Mouse (Mus musculus) urinary bladder, adult 2 months (tissue): Measurements from ENCODE around the gene Scube1. TPM values are rescaled to one million over a fixed set of nuclear protein-coding genes. Genes with fewer than 3 reads are reported as not detected.

Experiments used
- DNase-seq: peaks from one replicate; pipeline ENCODE4 v3.0.0; 2022; ENCODE audit warnings: low spot score
- polyA plus RNA-seq: library from polyadenylated mRNA; depleted of rRNA; stranded (reverse); fragments of >200 nt; gene quantifications from 2 replicates; pipeline ENCODE4 v1.2.3, GENCODE M21; 2012; rRNA removed

The Scube1 gene
- polyA plus RNA-seq, 1 experiment: 9.4 TPM

DNA sequence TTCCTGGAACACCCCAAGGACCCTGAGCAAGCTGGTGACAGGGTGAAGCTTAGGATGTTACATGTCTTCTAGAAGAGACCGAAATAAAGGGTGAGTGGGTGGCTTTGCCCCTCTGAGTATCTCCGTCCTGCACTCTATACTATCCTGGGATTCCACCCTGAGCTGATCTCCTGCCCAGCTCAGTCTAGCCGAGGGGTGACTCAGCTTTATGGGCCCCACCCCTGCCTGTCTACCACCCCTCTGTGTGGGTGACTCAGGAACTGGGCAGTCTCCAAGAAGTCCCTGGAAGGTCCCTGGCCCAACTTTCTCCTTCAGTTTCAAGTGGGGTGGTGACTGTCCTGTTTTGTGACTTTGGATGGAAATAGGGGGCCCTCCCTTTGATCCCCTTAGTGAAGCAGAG is 159.4 kb downstream of the Scube1 start:
- no peak for DNase-seq

GRCm38 (mm10) chr15:83563857-83564651 is 160.8 kb downstream of the Scube1 start:
- DNase-seq: no peak

DNA sequence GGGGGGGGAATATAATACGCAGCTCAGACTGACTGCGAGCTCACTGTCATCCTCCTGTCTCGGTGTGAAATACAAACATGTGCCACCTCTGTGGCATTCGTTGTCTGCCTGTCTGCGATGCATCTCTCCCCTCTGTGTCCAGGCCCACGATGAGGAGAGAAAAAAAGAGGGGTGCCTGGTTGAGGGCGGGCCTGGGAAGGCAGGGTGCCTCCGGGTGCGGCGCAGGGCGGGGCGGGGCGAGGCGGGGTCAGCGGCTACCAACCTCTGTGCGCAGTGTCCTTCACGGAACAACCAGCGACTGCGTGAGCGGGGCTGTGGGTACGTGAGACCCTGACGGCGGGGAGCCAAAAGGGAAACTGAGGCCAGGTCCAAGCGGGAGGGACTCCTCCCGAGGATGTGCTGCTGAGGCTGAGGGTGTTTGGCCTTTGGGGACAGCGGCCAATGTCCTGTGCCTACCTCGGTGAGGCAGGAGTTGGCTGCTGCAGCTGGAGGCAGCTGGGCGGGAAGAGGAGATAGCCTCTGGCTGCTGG is 161.4 kb downstream of the Scube1 start, which contains the start of the genes Tspo and Mcat:
Gene Tspo (plus strand): TSS at position 266 of the 530 bp plus-strand sequence.
Gene Mcat (minus strand): TSS at position 461 of the 530 bp plus-strand sequence.
- DNase-seq: peak; percentile 71

- peak; percentile 46 for DNase-seq
Measured at GRCm38 (mm10) chr15:83562626-83563270, 162.1 kb downstream of the Scube1 start.

DNA sequence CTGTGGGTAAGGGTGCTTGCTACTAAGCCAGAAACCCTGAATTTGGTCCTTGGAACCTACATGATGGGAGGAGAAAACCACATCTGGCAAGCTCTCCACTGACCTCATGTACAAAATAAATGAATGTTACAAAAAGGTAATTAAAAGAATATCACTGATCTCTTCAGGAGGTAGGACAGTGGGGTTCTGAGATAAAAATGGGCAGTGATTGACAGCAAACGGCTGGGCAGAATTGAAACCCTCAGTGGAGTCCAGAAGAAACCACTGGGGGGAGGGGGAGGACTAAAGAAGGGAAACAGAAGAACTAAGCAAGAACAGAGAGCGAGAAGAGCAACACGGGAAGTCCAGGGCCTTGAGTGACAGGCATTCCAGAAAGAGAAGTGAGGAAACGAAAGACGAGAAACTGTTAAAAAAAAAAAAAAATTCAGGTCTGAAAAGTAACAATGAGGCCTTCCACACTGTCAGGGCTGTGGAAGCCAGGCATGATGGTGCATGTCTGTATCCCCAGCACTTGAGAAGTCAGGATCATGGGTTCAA is 163.8 kb downstream of the Scube1 start:
- DNase-seq: no peak

GRCm38 (mm10) chr15:83555161-83555974 is 169.5 kb downstream of the Scube1 start:
- peak; percentile 79 for DNase-seq

Other genes with a start within 250 kb of the Scube1 start
- 15.1 and 23.2 TPM in 2 replicates for gene Ttll1, start 214.1 kb downstream of the Scube1 start, polyA plus RNA-seq
- gene Bik, start 198.2 kb downstream of the Scube1 start, polyA plus RNA-seq: 20.2 and 22.4 TPM in 2 replicates
- 214 and 260 TPM in 2 replicates for gene Tspo, start 161.4 kb downstream of the Scube1 start, polyA plus RNA-seq
- gene Mcat, start 161.2 kb downstream of the Scube1 start, polyA plus RNA-seq: 22.5 and 23.5 TPM in 2 replicates
- gene Ttll12, start 129.9 kb downstream of the Scube1 start, polyA plus RNA-seq: 11.2 and 11.7 TPM in 2 replicates
- gene Mpped1, start 54.4 kb upstream of the Scube1 start, polyA plus RNA-seq: 0.03 TPM in 1 of 2 replicates, not detected in the other